9 mouse cellular contexts compared by ENCODE assay signal in genomic region chr9:78005481-78005880, GRCm38 (mm10). TPM values are rescaled to one million over a fixed set of nuclear protein-coding genes. Genes with fewer than 3 reads are reported as not detected.
DNase-seq lines count a peak whose midpoint lies in the region; ATAC-seq lines count a peak whose summit lies in the region.
"Had no signal": no experiment of that assay in that cellular context is flagged by ENCODE, and none has a peak within 500 bp of the region (broad histone marks: within the 10 kb centered on the region; RNA-seq: fewer than 3 reads in every experiment).

No protein-coding gene starts in this region.

- peak; percentile 27 for DNase-seq in midbrain, embryonic 10.5 days (ENCODE audit: low spot score)
- DNase-seq in R1 (ENCODE audit: low read depth, low spot score) = peak; percentile 68
- DNase-seq in induced T-regulatory cell, adult 2 months (ENCODE audit: low read depth) = peak; percentile 77
- DNase-seq in splenic B cell, adult 2 months (ENCODE audit: low read depth, low spot score) = peak; percentile 72

- no peaks in the 10 kb centered on the region for H3K36me3 ChIP-seq in midbrain, embryonic 10.5 days
- H3K36me3 ChIP-seq in midbrain, embryonic 16.5 days (ENCODE audit: control insufficient read depth, insufficient read depth, low read length) = no peaks in the 10 kb centered on the region
- no peaks in the 10 kb centered on the region for H3K36me3 ChIP-seq in splenic B cell, adult 2 months (ENCODE audit: control insufficient read depth, insufficient read depth, low read length, poor library complexity, severe bottlenecking)
- no peaks in the 10 kb centered on the region for H3K36me3 ChIP-seq in forebrain, embryonic 13.5 days (ENCODE audit: poor library complexity, severe bottlenecking)
- H3K36me3 ChIP-seq in forebrain, embryonic 12.5 days (replicated peaks) = no peaks in the 10 kb centered on the region
- H3K36me3 ChIP-seq: heart, embryonic 13.5 days; midbrain, embryonic 12.5 days had no signal

- no peaks in the 10 kb centered on the region for H3K4me1 ChIP-seq in midbrain, embryonic 10.5 days
- no peaks in the 10 kb centered on the region for H3K4me1 ChIP-seq in midbrain, embryonic 16.5 days (ENCODE audit: control insufficient read depth, insufficient read depth, low read length)
- no peaks in the 10 kb centered on the region for H3K4me1 ChIP-seq in forebrain, embryonic 13.5 days
- H3K4me1 ChIP-seq in forebrain, embryonic 12.5 days = no peaks in the 10 kb centered on the region
- H3K4me1 ChIP-seq: midbrain, embryonic 12.5 days had no signal

- H3K27ac ChIP-seq in midbrain, embryonic 10.5 days (replicated peaks) = no peak overlapping the region
- H3K27ac ChIP-seq in midbrain, embryonic 16.5 days (ENCODE audit: low read length) = no peak overlapping the region
- H3K27ac ChIP-seq in forebrain, embryonic 13.5 days = no peak overlapping the region
- no peak overlapping the region for H3K27ac ChIP-seq in forebrain, embryonic 12.5 days
- H3K27ac ChIP-seq: midbrain, embryonic 12.5 days had no signal

- no peak overlapping the region for H3K4me2 ChIP-seq in midbrain, embryonic 16.5 days (ENCODE audit: low read length)
- no peak overlapping the region for H3K4me2 ChIP-seq in forebrain, embryonic 13.5 days
- H3K4me2 ChIP-seq in forebrain, embryonic 12.5 days = no peak overlapping the region
- H3K4me2 ChIP-seq: heart, embryonic 13.5 days; midbrain, embryonic 12.5 days had no signal

- no peak overlapping the region for H3K4me3 ChIP-seq in midbrain, embryonic 10.5 days
- no peak overlapping the region for H3K4me3 ChIP-seq in midbrain, embryonic 16.5 days (ENCODE audit: low read depth, low read length)
- H3K4me3 ChIP-seq in forebrain, embryonic 13.5 days = no peak overlapping the region
- H3K4me3 ChIP-seq in forebrain, embryonic 12.5 days (replicated peaks) = no peak overlapping the region
- H3K4me3 ChIP-seq: heart, embryonic 13.5 days; midbrain, embryonic 12.5 days had no signal

- 63% methylated on average over 3 of the region's 3 CpGs for WGBS in midbrain, embryonic 10.5 days
- 58% methylated on average over 3 of the region's 3 CpGs for WGBS in midbrain, embryonic 16.5 days
- WGBS in forebrain, embryonic 13.5 days = 60% methylated on average over 3 of the region's 3 CpGs
- WGBS in forebrain, embryonic 12.5 days = 62% methylated on average over 3 of the region's 3 CpGs

- H3K9me3 ChIP-seq in midbrain, embryonic 10.5 days (replicated peaks) = no peaks in the 10 kb centered on the region
- H3K9me3 ChIP-seq in midbrain, embryonic 16.5 days (replicated peaks; ENCODE audit: control insufficient read depth, low read length, poor library complexity, severe bottlenecking) = no peaks in the 10 kb centered on the region
- H3K9me3 ChIP-seq in forebrain, embryonic 13.5 days (replicated peaks) = no peaks in the 10 kb centered on the region
- H3K9me3 ChIP-seq in forebrain, embryonic 12.5 days = no peaks in the 10 kb centered on the region
- H3K9me3 ChIP-seq: heart, embryonic 13.5 days; midbrain, embryonic 12.5 days had no signal

- H3K9ac ChIP-seq in midbrain, embryonic 16.5 days (ENCODE audit: low read depth, low read length) = no peak overlapping the region
- no peak overlapping the region for H3K9ac ChIP-seq in forebrain, embryonic 13.5 days
- no peak overlapping the region for H3K9ac ChIP-seq in forebrain, embryonic 12.5 days
- H3K9ac ChIP-seq: heart, embryonic 13.5 days; midbrain, embryonic 12.5 days had no signal

- ATAC-seq in midbrain, embryonic 16.5 days = no peak
- ATAC-seq in forebrain, embryonic 13.5 days = no peak
- ATAC-seq in forebrain, embryonic 12.5 days (ENCODE audit: low FRiP score) = no peak

- no peaks in the 10 kb centered on the region for H3K27me3 ChIP-seq in midbrain, embryonic 10.5 days (ENCODE audit: low read depth, poor library complexity, severe bottlenecking)
- no peaks in the 10 kb centered on the region for H3K27me3 ChIP-seq in midbrain, embryonic 16.5 days (ENCODE audit: control insufficient read depth, insufficient read depth, low read depth, low read length)
- no peaks in the 10 kb centered on the region for H3K27me3 ChIP-seq in splenic B cell, adult 2 months (ENCODE audit: control insufficient read depth, insufficient read depth, low read length, poor library complexity, severe bottlenecking)
- no peaks in the 10 kb centered on the region for H3K27me3 ChIP-seq in forebrain, embryonic 13.5 days
- no peaks in the 10 kb centered on the region for H3K27me3 ChIP-seq in forebrain, embryonic 12.5 days
- H3K27me3 ChIP-seq: heart, embryonic 13.5 days; midbrain, embryonic 12.5 days had no signal

RNA-seq across cellular contexts. Expression of gene Gcm1, which starts 46.2 kb away (rescaled TPM):
- polyA plus RNA-seq in midbrain, embryonic 10.5 days (2016; fragmentation: Nextera tagmentation; extraction: Ambion mirVana) = 0.10 TPM in 1 of 2 replicates, not detected in the other
- polyA plus RNA-seq in midbrain, embryonic 16.5 days (2015; fragmentation: Nextera tagmentation; extraction: Ambion mirVana) = not detected in 2 replicates
- not detected in 2 replicates for polyA plus RNA-seq in forebrain, embryonic 13.5 days (2015; fragmentation: Nextera tagmentation; extraction: Ambion mirVana)
- not detected in 2 replicates for polyA plus RNA-seq in forebrain, embryonic 12.5 days (2016; fragmentation: Nextera tagmentation; extraction: Ambion mirVana)
- polyA plus RNA-seq: heart, embryonic 13.5 days had no signal

Comparison
In these comparisons a context has a peak if more than half of its experiments do, and no peak if none do; other contexts are left out.
1. DNase-seq: peak in every context shown above with its lines; median percentile 77 in induced T-regulatory cell, adult 2 months; 72 in splenic B cell, adult 2 months; 68 in R1; 27 in midbrain, embryonic 10.5 days.